Mouse (Mus musculus) MEL (cell line): ENCODE measurements around the gene Il12a. TPM values are rescaled to one million over a fixed set of nuclear protein-coding genes. Genes with fewer than 3 reads are reported as not detected.
"Not testable (repeated sequence)": the region's sequence is repeated elsewhere in the genome, so short reads cannot be mapped to it uniquely, and the experiment has no call there.

Experiments
- DNase-seq: peaks from one replicate; pipeline ENCODE4 v3.0.0; 2011; ENCODE audit warnings: low read depth, low spot score
- H3K27ac ChIP-seq: 2 replicates; pipeline ENCODE4 v1.5.1; 2012; ENCODE audit warnings: low read depth, mild to moderate bottlenecking, control low read depth, low read length, moderate library complexity; ENCODE audit not compliant: control insufficient read depth
- H3K27me3 ChIP-seq, 2 experiments: fragments of 150-350 bp in 1 of 2; sonication (generic) in 1 of 2; 2 replicates each; pipeline ENCODE4 v1.6.1; 2012; ENCODE audit warnings: low read length in 2 of 2, mild to moderate bottlenecking in 2 of 2, improper control_type of control experiment in 1 of 2, moderate library complexity in 1 of 2; ENCODE audit not compliant: insufficient read depth in 2 of 2, control insufficient read depth in 1 of 2
- H3K36me3 ChIP-seq, 2 experiments: 2 replicates each; pipeline ENCODE4 v1.6.1; 2012 to 2014; ENCODE audit warnings: low read length in 2 of 2, improper control_type of control experiment in 1 of 2, inconsistent platforms in 1 of 2, mild to moderate bottlenecking in 1 of 2; ENCODE audit not compliant: insufficient read depth in 2 of 2, control insufficient read depth in 1 of 2
- H3K4me1 ChIP-seq, 2 experiments: fragments of 150-350 bp in 1 of 2; sonication (generic) in 1 of 2; 2 replicates each; pipeline ENCODE4 v1.6.1; 2012; ENCODE audit warnings: low read length in 2 of 2, improper control_type of control experiment in 1 of 2, mild to moderate bottlenecking in 1 of 2; ENCODE audit not compliant: insufficient read depth in 2 of 2, control insufficient read depth in 1 of 2
- H3K4me3 ChIP-seq, 2 experiments: fragments of 150-350 bp in 1 of 2; sonication (generic) in 1 of 2; 2 replicates each; pipeline ENCODE4 v1.5.1; 2012; ENCODE audit warnings: low read depth in 2 of 2, low read length in 2 of 2, mild to moderate bottlenecking in 2 of 2, moderate library complexity in 2 of 2, control low read depth in 1 of 2, improper control_type of control experiment in 1 of 2; ENCODE audit not compliant: control insufficient read depth in 1 of 2, insufficient read depth in 1 of 2
- H3K79me2 ChIP-seq: 2 replicates; pipeline ENCODE4 v1.6.1; 2012; ENCODE audit warnings: mild to moderate bottlenecking, low read length, moderate library complexity; ENCODE audit not compliant: control insufficient read depth, poor library complexity, insufficient read depth
- H3K9ac ChIP-seq: 2 replicates; pipeline ENCODE4 v1.6.1; 2012; ENCODE audit warnings: low read depth, mild to moderate bottlenecking, control low read depth, low read length, moderate library complexity; ENCODE audit not compliant: control insufficient read depth, poor library complexity, severe bottlenecking
- H3K9me3 ChIP-seq: fragments of 150-350 bp; sonication (generic); replicated peaks from 2 replicates; pipeline ENCODE4 v1.6.1; 2012; ENCODE audit warnings: mild to moderate bottlenecking, low read length, improper control_type of control experiment, moderate library complexity; ENCODE audit not compliant: insufficient read depth
- CHD1 ChIP-seq: IDR thresholded peaks from 2 replicates; pipeline ENCODE4 v1.6.1; 2012; ENCODE audit warnings: low read depth, mild to moderate bottlenecking, inconsistent platforms, low read length, improper control_type of control experiment
- CHD2 ChIP-seq: IDR thresholded peaks from 2 replicates; pipeline ENCODE4 v1.6.1; 2011; ENCODE audit warnings: low read length, improper control_type of control experiment
- CTCF ChIP-seq, 3 experiments: IDR thresholded peaks in 2 of 3; conservative IDR thresholded peaks in 1 of 3; 2 replicates each; pipeline ENCODE4 v1.5.1; 2011 to 2012; ENCODE audit warnings: low read length in 3 of 3, low read depth in 2 of 3, mild to moderate bottlenecking in 2 of 3, improper control_type of control experiment in 1 of 3, inconsistent platforms in 1 of 3, mixed read lengths in 1 of 3, moderate library complexity in 1 of 3; ENCODE audit not compliant: control insufficient read depth in 1 of 3, insufficient read depth in 1 of 3, poor library complexity in 1 of 3, severe bottlenecking in 1 of 3
- E2F4 ChIP-seq: IDR thresholded peaks from 2 replicates; pipeline ENCODE4 v1.6.1; 2011; ENCODE audit warnings: low read depth, low read length, improper control_type of control experiment, borderline replicate concordance
- EP300 ChIP-seq, 2 experiments: IDR thresholded peaks; 2 replicates each; pipeline ENCODE4 v1.6.1; 2011; ENCODE audit warnings: improper control_type of control experiment in 2 of 2, low read length in 2 of 2, low read depth in 1 of 2, mild to moderate bottlenecking in 1 of 2
- GABPA ChIP-seq: IDR thresholded peaks from 2 replicates; pipeline ENCODE4 v1.6.1; 2012; ENCODE audit warnings: low read depth, mild to moderate bottlenecking, inconsistent platforms, low read length, improper control_type of control experiment, moderate library complexity
- POLR2A ChIP-seq, 2 experiments: IDR thresholded peaks; 2 replicates each; pipeline ENCODE4 v1.6.1; 2011 to 2012; ENCODE audit warnings: low read length in 2 of 2, mild to moderate bottlenecking in 2 of 2, control low read depth in 1 of 2, improper control_type of control experiment in 1 of 2, low read depth in 1 of 2, moderate library complexity in 1 of 2; ENCODE audit not compliant: control insufficient read depth in 1 of 2, insufficient read depth in 1 of 2, poor library complexity in 1 of 2
- TBP ChIP-seq: IDR thresholded peaks from 2 replicates; pipeline ENCODE4 v1.8.0; 2011; ENCODE audit warnings: low read depth, low read length, improper control_type of control experiment
- UBTF ChIP-seq: IDR thresholded peaks from 2 replicates; pipeline ENCODE4 v1.6.1; 2012; ENCODE audit warnings: low read depth, mild to moderate bottlenecking, inconsistent platforms, low read length, improper control_type of control experiment, moderate library complexity, borderline replicate concordance; ENCODE audit not compliant: insufficient read depth
- polyA plus RNA-seq, 2 experiments: library from polyadenylated mRNA; stranded (reverse) in 1 of 2; unstranded in 1 of 2; fragments of >175 nt in 1 of 2; fragments of >200 nt in 1 of 2; gene quantifications; 2 replicates each; pipeline versions ENCODE4 v1.2.1 to v1.2.4; 2012; ENCODE audit warnings: low replicate concordance in 2 of 2, low read depth in 1 of 2; ENCODE audit not compliant: insufficient read length in 2 of 2, insufficient read depth in 1 of 2, missing spikeins in 1 of 2
- total RNA-seq: library from RNA; depleted of rRNA; stranded (reverse); fragments of 300-350 nt; gene quantifications from 2 replicates; pipeline ENCODE4 v1.2.3, GENCODE M21; 2012; rRNA removed

Il12a gene
- total and polyA plus RNA-seq, 3 experiments = not detected

DNA sequence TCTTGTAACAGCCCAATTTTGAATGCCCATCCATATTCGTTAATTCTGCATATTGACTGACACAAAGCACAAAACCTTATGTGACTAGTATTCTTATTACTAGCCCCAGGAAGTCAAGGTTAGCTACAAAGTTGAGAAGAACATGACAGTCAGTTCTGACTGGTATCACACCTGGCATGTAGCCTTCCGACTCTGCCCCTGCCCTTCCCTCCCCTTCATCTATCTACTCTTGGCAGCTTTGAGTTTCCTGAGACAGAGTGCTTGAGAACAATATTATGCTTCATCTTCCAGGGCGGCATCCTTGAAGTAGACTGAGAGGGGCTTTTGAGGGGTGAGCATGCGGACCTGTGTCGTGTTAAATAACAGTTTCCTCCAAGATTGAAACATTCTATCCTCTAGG is 54.6 kb downstream of the Il12a start:
- no peak overlapping the region for H3K4me3 ChIP-seq
- H3K9me3 ChIP-seq = no peaks in the 10 kb centered on the region
- no peaks in the 10 kb centered on the region for H3K36me3 ChIP-seq
- no peak overlapping the region for H3K9ac ChIP-seq
- no peak overlapping the region for H3K27ac ChIP-seq
- no peaks in the 10 kb centered on the region; a peak in 1 of 4 replicates for H3K27me3 ChIP-seq
- H3K79me2 ChIP-seq = no peaks in the 10 kb centered on the region
- no peaks in the 10 kb centered on the region for H3K4me1 ChIP-seq
- TF ChIP-seq CTCF (IDR thresholded peaks at IDR 0.05 in 2 of 3, conservative IDR thresholded peaks at IDR 0.05 in 1 of 3; ENCODE audit: control insufficient read depth in 1 of 3, insufficient read depth in 1 of 3, low read depth in 2 of 3, low read length in 3 of 3, poor library complexity in 1 of 3, severe bottlenecking in 1 of 3) (no peak), POLR2A (IDR thresholded peaks at IDR 0.05; ENCODE audit: control insufficient read depth in 1 of 2, insufficient read depth in 1 of 2, low read depth in 1 of 2, low read length in 2 of 2, poor library complexity in 1 of 2) (no peak), UBTF (no peak), E2F4 (no peak), EP300 (IDR thresholded peaks at IDR 0.05; ENCODE audit: low read depth in 1 of 2, low read length in 2 of 2) (no peak), CHD1 (no peak), CHD2 (no peak), GABPA (no peak), TBP (no peak)
- no peak for DNase-seq

DNA sequence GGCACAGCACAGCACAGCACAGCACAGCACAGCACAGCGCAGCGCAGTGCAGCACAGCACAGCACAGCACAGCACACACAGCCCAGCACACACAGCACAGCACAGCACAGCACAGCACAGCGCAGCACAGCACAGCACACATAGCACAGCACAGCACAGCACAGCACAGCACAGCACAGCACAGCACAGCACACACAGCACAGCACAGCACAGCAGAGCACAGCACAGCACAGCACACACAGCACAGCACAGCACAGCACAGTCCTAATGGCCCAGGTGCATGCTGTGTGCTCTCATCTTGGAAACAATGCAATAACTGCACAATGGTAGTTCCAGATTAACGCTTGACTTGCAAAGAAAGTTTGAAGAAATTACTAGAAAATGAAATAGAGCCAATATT is 55.8 kb downstream of the Il12a start:
- not testable (repeated sequence) for H3K36me3 ChIP-seq, H3K4me3 ChIP-seq, H3K27me3 ChIP-seq, H3K4me1 ChIP-seq, DNase-seq, H3K79me2 ChIP-seq, H3K9ac ChIP-seq, H3K9me3 ChIP-seq, H3K27ac ChIP-seq

Other genes starting within 250 kb of the Il12a start
- 2.2 and 2.7 TPM in 2 replicates for gene 1110032F04Rik, start 178.9 kb downstream of the Il12a start, total RNA-seq
- 1 to 10 TPM in 1 of 2 experiments, not detected in 1; 2.0 TPM for gene 1110032F04Rik, start 178.9 kb downstream of the Il12a start, polyA plus RNA-seq